Mouse (Mus musculus) stomach, embryonic 15.5 days (tissue): ENCODE measurements around the gene Fblim1. TPM values are rescaled to one million over a fixed set of nuclear protein-coding genes. Genes with fewer than 3 reads are reported as not detected.

ENCODE experiments used
- ATAC-seq: fragments of 200-750 bp; cut with Nextera tagmentation; 2 replicates; pipeline ENCODE4 v1.8.0; 2017; ENCODE audit warnings: low read depth, moderate number of reproducible peaks, moderate TSS enrichment; ENCODE audit not compliant: insufficient read depth, low FRiP score
- H3K27ac ChIP-seq: fragments of 300-500 bp; sonication (generic); 2 replicates; pipeline ENCODE4 v1.5.1; 2015; ENCODE audit warnings: mild to moderate bottlenecking, inconsistent platforms
- H3K27me3 ChIP-seq: fragments of 300-500 bp; sonication (generic); replicated peaks from 2 replicates; pipeline ENCODE4 v1.6.1; 2015; ENCODE audit warnings: inconsistent platforms
- H3K36me3 ChIP-seq: fragments of 300-500 bp; sonication (generic); 2 replicates; pipeline ENCODE4 v1.6.1; 2015; ENCODE audit warnings: inconsistent platforms
- H3K4me1 ChIP-seq: fragments of 300-500 bp; sonication (generic); 2 replicates; pipeline ENCODE4 v1.6.1; 2015; ENCODE audit warnings: inconsistent platforms
- H3K4me2 ChIP-seq: fragments of 300-500 bp; sonication (generic); 2 replicates; pipeline ENCODE4 v1.6.1; 2015; ENCODE audit warnings: mild to moderate bottlenecking, inconsistent platforms
- H3K4me3 ChIP-seq: fragments of 300-500 bp; sonication (generic); replicated peaks from 2 replicates; pipeline ENCODE4 v1.5.1; 2015; ENCODE audit warnings: inconsistent platforms
- H3K9ac ChIP-seq: fragments of 300-500 bp; sonication (generic); 2 replicates; pipeline ENCODE4 v1.6.1; 2015; ENCODE audit warnings: inconsistent platforms
- H3K9me3 ChIP-seq: fragments of 300-500 bp; sonication (generic); 2 replicates; pipeline ENCODE4 v1.6.1; 2016; ENCODE audit warnings: inconsistent platforms
- WGBS: fragments of 180-500 bp; shearing (Covaris S2); methylation state at CpG from one replicate; pipeline ENCODE4 v1.1.7; 2015; 5-methylcytosine and 5-hydroxymethylcytosine counted together
- polyA plus RNA-seq: library from polyadenylated mRNA; unstranded; fragments of >200 nt; fragmentation: Nextera tagmentation; extraction: Ambion mirVana; gene quantifications from 2 replicates; pipeline ENCODE4 v1.2.1, GENCODE M21; 2015

Fblim1 gene
- polyA plus RNA-seq, 1 experiment from 2014 or later, result 71.1 TPM

GRCm38 (mm10) chr4:141623666-141624065, 17.8 kb upstream of the Fblim1 start, which contains the start of gene Slc25a34:
Gene Slc25a34 (minus strand): TSS chr4:141623821.
- H3K27me3 ChIP-seq, result no peaks in the 10 kb centered on the region
- peaks cover 3% of the 10 kb centered on the region; the same call in 1 of the 2 replicates for H3K36me3 ChIP-seq
- no peak within 1 kb of the TSS for H3K9ac ChIP-seq
- H3K4me3 ChIP-seq, result no peak within 1 kb of the TSS
- ATAC-seq, result peak; percentile 74
- H3K9me3 ChIP-seq, result no peaks in the 10 kb centered on the region
- WGBS, result 33% methylated on average over 1 of the region's 1 CpGs
- no peak within 1 kb of the TSS for H3K27ac ChIP-seq
- H3K4me2 ChIP-seq, result no peak within 1 kb of the TSS
- H3K4me1 ChIP-seq, result peaks cover 14% of the 10 kb centered on the region

GRCm38 (mm10) chr4:141623037-141623436, 17.1 kb upstream of the Fblim1 start:
- H3K4me3 ChIP-seq, result no peak overlapping the region
- H3K4me2 ChIP-seq, result no peak overlapping the region
- ATAC-seq, result no peak
- H3K27me3 ChIP-seq, result no peaks in the 10 kb centered on the region
- WGBS, result 76% methylated on average over 11 of the region's 11 CpGs
- no peak overlapping the region for H3K27ac ChIP-seq
- H3K36me3 ChIP-seq, result peaks cover 3% of the 10 kb centered on the region; the same call in 1 of the 2 replicates
- no peak overlapping the region for H3K9ac ChIP-seq
- H3K4me1 ChIP-seq, result peaks cover 16% of the 10 kb centered on the region
- H3K9me3 ChIP-seq, result no peaks in the 10 kb centered on the region

GRCm38 (mm10) chr4:141622580-141622979, 16.7 kb upstream of the Fblim1 start:
- Histone ChIP-seq H3K9ac (no peak overlapping the region), H3K4me1 (peaks cover 21% of the 10 kb centered on the region), H3K9me3 (no peaks in the 10 kb centered on the region), H3K27ac (no peak overlapping the region), H3K4me2 (no peak overlapping the region), H3K36me3 (peaks cover 3% of the 10 kb centered on the region; the same call in 1 of the 2 replicates), H3K27me3 (no peaks in the 10 kb centered on the region), H3K4me3 (no peak overlapping the region)
- ATAC-seq, result no peak
- 77% methylated on average over 5 of the region's 5 CpGs for whole genome bisulfite sequencing

- Histone ChIP-seq H3K27ac (no peak overlapping the region), H3K36me3 (0 out of 2 replicates have a peak, but pooled peaks cover 3% of the 10 kb centered on the region), H3K4me3 (no peak overlapping the region), H3K9me3 (no peaks in the 10 kb centered on the region), H3K9ac (no peak overlapping the region), H3K4me2 (no peak overlapping the region), H3K4me1 (peaks cover 25% of the 10 kb centered on the region), H3K27me3 (no peaks in the 10 kb centered on the region)
- WGBS, result 83% methylated on average over 8 of the region's 8 CpGs
- ATAC-seq, result no peak
Observed at GRCm38 (mm10) chr4:141622091-141622490, 16.2 kb upstream of the Fblim1 start.

GRCm38 (mm10) chr4:141621297-141621696, 15.4 kb upstream of the Fblim1 start:
- no peak overlapping the region for H3K4me3 ChIP-seq
- no peak for ATAC-seq
- no peaks in the 10 kb centered on the region for H3K36me3 ChIP-seq
- WGBS, result 83% methylated on average over 8 of the region's 8 CpGs
- H3K4me2 ChIP-seq, result no peak overlapping the region
- no peak overlapping the region for H3K9ac ChIP-seq
- H3K9me3 ChIP-seq, result no peaks in the 10 kb centered on the region
- H3K27me3 ChIP-seq, result no peaks in the 10 kb centered on the region
- peaks cover 25% of the 10 kb centered on the region for H3K4me1 ChIP-seq
- no peak overlapping the region for H3K27ac ChIP-seq

DNA sequence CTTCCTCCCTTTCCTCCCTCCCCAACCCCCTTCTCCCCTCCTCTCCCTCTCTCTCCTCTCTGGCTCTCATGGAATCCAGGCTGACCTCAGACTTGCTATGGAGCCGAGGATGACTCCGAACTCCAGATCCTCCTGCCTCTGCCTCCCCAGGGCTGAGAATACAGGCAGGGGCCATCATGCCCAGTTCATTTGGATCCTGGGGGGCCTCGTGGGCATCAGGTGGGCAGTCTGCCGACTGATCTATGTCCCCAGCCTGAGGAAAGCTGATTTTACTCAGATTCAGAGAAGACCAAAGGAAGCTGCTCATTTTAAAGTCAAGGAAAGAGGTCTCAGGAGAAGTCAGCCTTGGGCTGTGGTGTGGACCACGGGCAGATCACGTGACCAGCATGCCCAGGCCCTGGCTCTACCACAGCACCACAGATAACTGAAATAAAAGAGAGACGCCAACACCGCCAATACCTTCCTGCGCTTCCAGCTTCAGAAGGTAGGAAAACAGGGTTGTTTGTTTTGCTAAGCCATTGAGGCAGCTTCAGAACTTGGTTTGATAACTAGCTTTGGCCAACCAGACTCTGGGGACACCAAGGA, 13.5 kb upstream of the Fblim1 start:
- Histone ChIP-seq H3K36me3 (no peaks in the 10 kb centered on the region), H3K4me1 (peaks cover 25% of the 10 kb centered on the region), H3K9me3 (no peaks in the 10 kb centered on the region), H3K27ac (no peak overlapping the region), H3K4me3 (no peak overlapping the region), H3K4me2 (no peak overlapping the region), H3K27me3 (no peaks in the 10 kb centered on the region), H3K9ac (no peak overlapping the region)
- WGBS, result 84% methylated on average over 9 of the region's 9 CpGs
- no peak for ATAC-seq

GRCm38 (mm10) chr4:141618565-141619243, 12.8 kb upstream of the Fblim1 start, which contains the start of gene Tmem82:
Gene Tmem82 (minus strand): TSS chr4:141618633.
- Histone ChIP-seq H3K4me2 (peak within 1 kb of the TSS; percentile 61), H3K27ac (no peak within 1 kb of the TSS), H3K9ac (no peak within 1 kb of the TSS), H3K27me3 (no peaks in the 10 kb centered on the region), H3K36me3 (no peaks in the 10 kb centered on the region), H3K4me3 (peak within 1 kb of the TSS; percentile 29), H3K9me3 (no peaks in the 10 kb centered on the region), H3K4me1 (peaks cover 23% of the 10 kb centered on the region)
- 32% methylated on average over 20 of the region's 20 CpGs for WGBS
- ATAC-seq, result no peak

DNA sequence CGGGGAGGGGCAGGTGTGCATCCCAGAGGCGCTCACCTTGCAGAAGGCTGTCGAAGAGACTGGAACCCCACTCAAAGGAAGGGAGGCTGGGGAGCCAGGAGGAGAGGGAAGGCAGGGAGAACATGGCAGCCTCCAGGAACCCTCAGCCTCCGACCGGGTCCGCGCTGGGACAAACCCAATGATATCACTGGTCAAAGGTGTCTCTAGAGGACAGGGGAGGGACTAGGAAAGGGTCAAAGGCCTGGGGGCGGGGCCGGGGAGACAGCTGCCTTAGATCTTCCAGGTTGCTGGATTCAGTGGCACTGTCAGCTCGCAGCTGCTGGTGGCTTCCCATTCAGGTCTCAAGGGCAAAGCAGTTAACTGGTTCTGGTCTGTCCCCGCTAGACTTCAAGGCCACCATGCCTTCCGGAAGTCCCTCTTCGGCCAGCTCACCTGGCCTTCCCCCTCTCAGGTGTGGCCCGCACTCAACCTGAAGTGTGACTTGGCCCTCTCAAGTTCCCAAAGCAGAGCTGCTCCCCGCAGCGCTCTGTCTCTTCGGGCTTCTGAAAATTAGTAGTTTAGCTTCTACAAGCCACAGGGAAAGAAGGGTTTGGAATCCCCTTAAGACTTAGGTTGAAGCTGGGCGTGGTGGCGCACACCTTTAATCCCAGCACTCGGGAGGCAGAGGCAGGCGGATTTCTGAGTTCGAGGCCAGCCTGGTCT, 12.1 kb upstream of the Fblim1 start:
- H3K27me3 ChIP-seq, result no peaks in the 10 kb centered on the region
- no peak overlapping the region for H3K9ac ChIP-seq
- H3K27ac ChIP-seq, result no peak overlapping the region
- H3K4me1 ChIP-seq, result peaks cover 17% of the 10 kb centered on the region
- H3K4me3 ChIP-seq, result peak overlapping the region; percentile 29
- H3K36me3 ChIP-seq, result no peaks in the 10 kb centered on the region
- H3K4me2 ChIP-seq, result peak overlapping the region; percentile 61
- H3K9me3 ChIP-seq, result no peaks in the 10 kb centered on the region
- 16% methylated on average over 22 of the region's 22 CpGs for WGBS
- peak; percentile 23; the same call in 1 of the 2 replicates for ATAC-seq

DNA sequence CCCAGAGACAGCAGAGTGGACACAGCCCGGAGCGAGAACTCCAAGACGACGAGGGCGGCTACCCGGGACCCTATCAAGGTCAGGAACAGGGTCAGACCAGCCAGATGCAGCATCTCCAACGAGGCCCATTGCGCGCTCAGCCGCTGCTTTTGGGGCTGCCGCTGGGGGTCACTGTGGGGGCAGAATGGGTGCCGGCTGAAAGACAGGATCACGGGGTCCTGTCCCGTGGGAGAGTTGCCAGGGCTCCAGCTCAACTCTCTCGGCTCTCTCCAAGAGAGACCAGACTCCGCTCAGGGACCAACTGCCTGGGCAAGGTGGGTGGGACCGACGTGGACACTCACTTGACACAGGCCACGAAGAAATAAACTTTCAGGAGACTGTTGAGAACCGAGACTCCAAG, 11.4 kb upstream of the Fblim1 start:
- Histone ChIP-seq H3K27me3 (no peaks in the 10 kb centered on the region), H3K4me3 (peak overlapping the region; percentile 29), H3K36me3 (no peaks in the 10 kb centered on the region), H3K4me1 (peaks cover 16% of the 10 kb centered on the region), H3K9ac (no peak overlapping the region), H3K9me3 (no peaks in the 10 kb centered on the region), H3K27ac (no peak overlapping the region), H3K4me2 (peak overlapping the region; percentile 61)
- 8% methylated on average over 20 of the region's 20 CpGs for WGBS
- ATAC-seq, result no peak

DNA sequence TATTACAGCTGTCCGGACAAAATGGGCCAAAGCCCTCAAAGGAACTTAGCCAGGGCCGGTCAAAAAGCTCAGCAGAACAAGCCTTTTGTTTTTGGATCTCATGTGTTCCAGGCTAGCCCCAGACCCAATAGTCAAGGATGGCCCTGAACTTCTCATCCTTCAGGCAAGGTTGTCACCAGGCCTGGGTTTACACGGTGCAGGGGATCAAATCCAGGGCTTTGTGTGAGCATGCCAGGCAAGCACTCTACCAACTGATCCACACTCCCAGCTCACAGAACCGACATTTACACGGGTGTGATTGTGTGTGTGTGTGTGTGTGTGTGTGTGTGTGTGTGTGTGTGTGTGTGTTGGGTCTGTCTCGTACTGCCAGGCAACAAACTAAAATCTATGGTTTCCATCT, 10.9 kb upstream of the Fblim1 start:
- no peak overlapping the region; the same call in 1 of the 2 replicates for H3K4me2 ChIP-seq
- no peak for ATAC-seq
- H3K4me1 ChIP-seq, result peaks cover 16% of the 10 kb centered on the region
- H3K36me3 ChIP-seq, result no peaks in the 10 kb centered on the region
- H3K9me3 ChIP-seq, result no peaks in the 10 kb centered on the region
- H3K9ac ChIP-seq, result no peak overlapping the region
- H3K27ac ChIP-seq, result no peak overlapping the region
- no peaks in the 10 kb centered on the region for H3K27me3 ChIP-seq
- 76% methylated on average over 6 of the region's 6 CpGs for WGBS
- no peak overlapping the region for H3K4me3 ChIP-seq

- no peak overlapping the region for H3K9ac ChIP-seq
- no peak for ATAC-seq
- no peaks in the 10 kb centered on the region for H3K9me3 ChIP-seq
- WGBS, result 83% methylated on average over 14 of the region's 14 CpGs
- no peak overlapping the region for H3K27ac ChIP-seq
- no peak overlapping the region for H3K4me3 ChIP-seq
- H3K27me3 ChIP-seq, result no peaks in the 10 kb centered on the region
- peaks cover 16% of the 10 kb centered on the region for H3K4me1 ChIP-seq
- H3K4me2 ChIP-seq, result no peak overlapping the region
- H3K36me3 ChIP-seq, result no peaks in the 10 kb centered on the region
Observed at GRCm38 (mm10) chr4:141614946-141615345, 9.1 kb upstream of the Fblim1 start.

DNA sequence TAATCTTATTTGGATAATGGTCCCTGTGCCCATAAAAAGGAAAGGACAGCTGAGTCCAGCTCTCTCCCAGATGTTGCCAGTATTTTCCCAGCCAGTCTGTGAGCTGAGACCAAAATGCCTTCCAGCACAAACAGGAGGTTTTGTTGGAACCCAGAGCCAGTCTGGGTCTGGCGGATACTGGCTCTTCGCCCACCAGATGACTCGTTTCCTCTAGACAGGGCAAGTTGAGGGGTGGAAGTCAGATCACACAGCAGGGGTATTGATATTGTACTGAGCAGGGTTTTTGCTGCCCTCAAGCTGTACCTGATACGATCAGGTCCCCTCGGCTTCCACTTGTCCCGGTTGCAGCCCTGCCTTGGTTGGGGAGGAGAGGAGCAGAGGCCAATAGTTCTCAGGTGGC, 3.6 kb upstream of the Fblim1 start:
- no peak overlapping the region for H3K9ac ChIP-seq
- H3K36me3 ChIP-seq, result no peaks in the 10 kb centered on the region
- 66% methylated on average over 6 of the region's 6 CpGs for WGBS
- no peaks in the 10 kb centered on the region for H3K9me3 ChIP-seq
- no peaks in the 10 kb centered on the region for H3K4me1 ChIP-seq
- no peak overlapping the region for H3K4me3 ChIP-seq
- ATAC-seq, result no peak
- H3K27me3 ChIP-seq, result no peaks in the 10 kb centered on the region
- H3K4me2 ChIP-seq, result no peak overlapping the region
- no peak overlapping the region for H3K27ac ChIP-seq
